Mouse (Mus musculus) CD4-positive naive resting alpha-beta T cell, adult 76 days (primary cell): ENCODE data around the gene Gm15091. TPM values are rescaled to one million over a fixed set of nuclear protein-coding genes. Genes with fewer than 3 reads are reported as not detected.

Source experiments
- total RNA-seq: library from RNA; stranded (reverse); gene quantifications from one replicate; pipeline ENCODE4 v1.2.4, GENCODE M21; 2023

Gene Gm15091
- not detected for total RNA-seq

DNA sequence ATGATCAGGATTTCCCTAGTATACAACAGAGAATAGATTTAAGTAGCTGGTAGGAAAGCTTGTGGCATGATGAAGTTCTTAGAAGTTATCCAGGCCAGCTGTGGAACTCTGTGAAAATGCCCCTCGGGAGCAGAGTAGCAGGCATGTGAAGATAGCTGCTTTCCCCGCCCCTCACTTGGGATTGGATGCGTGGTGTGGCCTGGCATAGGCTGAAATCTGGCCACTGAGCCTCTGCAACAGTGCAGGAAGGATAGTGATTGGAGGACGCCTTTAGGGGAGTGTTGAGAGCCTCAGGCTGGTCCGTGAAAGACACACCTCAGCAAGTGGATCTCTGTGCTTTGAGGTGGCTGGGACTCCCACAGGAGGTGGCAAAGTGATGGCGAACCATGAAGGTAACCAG is at the start of gene Gm15091:
Gene Gm15091 (plus strand): TSS at position 301 of the 400 bp plus-strand sequence.

Other genes with a start within 250 kb of the Gm15091 start
- not detected for gene Gm15097, start 157.2 kb upstream of the Gm15091 start, total RNA-seq